In the genomic region with DNA sequence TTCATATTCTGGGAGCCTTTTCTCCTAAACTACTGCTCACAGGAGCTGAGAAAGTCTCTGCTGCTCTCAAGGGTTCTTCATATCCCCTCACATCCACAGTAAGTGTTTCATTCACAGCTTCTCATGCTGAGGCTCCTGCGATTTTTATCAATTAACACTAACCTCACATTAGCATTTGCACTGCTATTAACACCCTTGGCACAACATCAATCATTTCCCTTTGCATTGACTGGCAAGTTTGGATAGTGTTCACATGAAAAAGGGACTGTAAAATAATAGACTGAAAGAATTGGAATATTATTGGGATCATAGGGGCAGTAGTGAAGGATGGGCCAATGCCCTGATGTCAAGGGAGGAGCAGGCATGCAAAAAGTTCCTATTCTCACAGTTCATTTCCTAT, we compare ENCODE assay signal across 22 mouse cellular contexts.
"Had no signal": no experiment of that assay in that cellular context is flagged by ENCODE, and none has a peak within 500 bp of the region (broad histone marks: within the 10 kb centered on the region; RNA-seq: fewer than 3 reads in every experiment).

No protein-coding gene starts in this region.

- H3K4me1 ChIP-seq: lung, embryonic 15.5 days; megakaryocyte, embryonic 14.5 days; midbrain, embryonic 12.5 days; neural tube, embryonic 13.5 days; neural tube, embryonic 15.5 days had no signal

- H3K36me3 ChIP-seq: lung, embryonic 15.5 days; midbrain, embryonic 12.5 days; neural tube, embryonic 13.5 days; neural tube, embryonic 15.5 days had no signal

- H3K9me3 ChIP-seq: lung, embryonic 15.5 days; megakaryocyte, embryonic 14.5 days; midbrain, embryonic 12.5 days; neural tube, embryonic 13.5 days; neural tube, embryonic 15.5 days had no signal

- H3K4me2 ChIP-seq: lung, embryonic 15.5 days; midbrain, embryonic 12.5 days; neural tube, embryonic 13.5 days; neural tube, embryonic 15.5 days had no signal

- ATAC-seq: liver, postnatal 0 days; lung, postnatal 0 days; midbrain, embryonic 16.5 days had no signal

- DNase-seq: liver, postnatal 0 days; lung, adult 2 months; lung, postnatal 14 days; lung, postnatal 36 days; midbrain, embryonic 14.5 days; retina, postnatal 1 day; right cerebral cortex, adult 18-20 months; right cerebral cortex, postnatal 25 days; right cerebral cortex, postnatal 4 days; spleen, adult 18-20 months; thymus, adult 18-20 months; thymus, postnatal 14 days; thymus, postnatal 36 days had no signal

- H3K9ac ChIP-seq: liver, postnatal 0 days; lung, embryonic 15.5 days; midbrain, embryonic 12.5 days; neural tube, embryonic 13.5 days; neural tube, embryonic 15.5 days had no signal

- H3K27ac ChIP-seq: lung, embryonic 15.5 days; macrophage; midbrain, embryonic 12.5 days; neural tube, embryonic 13.5 days; neural tube, embryonic 15.5 days had no signal

- H3K27me3 ChIP-seq: lung, embryonic 15.5 days; megakaryocyte, embryonic 14.5 days; midbrain, embryonic 12.5 days; neural tube, embryonic 13.5 days; neural tube, embryonic 15.5 days had no signal

- H3K4me3 ChIP-seq: lung, embryonic 15.5 days; megakaryocyte, embryonic 14.5 days; midbrain, embryonic 12.5 days; myocyte; neural tube, embryonic 13.5 days; neural tube, embryonic 15.5 days had no signal
